Mouse (Mus musculus) embryonic facial prominence, embryonic 15.5 days (tissue): ENCODE measurements around the gene Rin3. TPM values are rescaled to one million over a fixed set of nuclear protein-coding genes. Genes with fewer than 3 reads are reported as not detected.

Experiments
- ATAC-seq: fragments of 200-750 bp; cut with Nextera tagmentation; 2 replicates; pipeline ENCODE4 v1.8.0; 2017; ENCODE audit warnings: low read depth, moderate TSS enrichment; ENCODE audit not compliant: insufficient number of reproducible peaks, low FRiP score, low TSS enrichment
- H3K27ac ChIP-seq: fragments of 300-500 bp; sonication (generic); replicated peaks from 2 replicates; pipeline ENCODE4 v1.5.1; 2015; ENCODE audit warnings: mild to moderate bottlenecking, inconsistent platforms
- H3K27me3 ChIP-seq: fragments of 300-500 bp; sonication (generic); 2 replicates; pipeline ENCODE4 v1.6.1; 2015; ENCODE audit warnings: inconsistent platforms
- H3K36me3 ChIP-seq: fragments of 300-500 bp; sonication (generic); 2 replicates; pipeline ENCODE4 v1.6.1; 2015; ENCODE audit warnings: mild to moderate bottlenecking, inconsistent platforms
- H3K4me1 ChIP-seq: fragments of 300-500 bp; sonication (generic); 2 replicates; pipeline ENCODE4 v1.6.1; 2015; ENCODE audit warnings: inconsistent platforms
- H3K4me2 ChIP-seq: fragments of 300-500 bp; sonication (generic); replicated peaks from 2 replicates; pipeline ENCODE4 v1.6.1; 2015; ENCODE audit warnings: mild to moderate bottlenecking, inconsistent platforms
- H3K4me3 ChIP-seq: fragments of 300-500 bp; sonication (generic); replicated peaks from 2 replicates; pipeline ENCODE4 v1.5.1; 2015; ENCODE audit warnings: mild to moderate bottlenecking, inconsistent platforms
- H3K9ac ChIP-seq: fragments of 300-500 bp; sonication (generic); 2 replicates; pipeline ENCODE4 v1.6.1; 2015; ENCODE audit warnings: inconsistent platforms
- H3K9me3 ChIP-seq: fragments of 300-500 bp; sonication (generic); replicated peaks from 2 replicates; pipeline ENCODE4 v1.6.1; 2016; ENCODE audit warnings: inconsistent platforms
- WGBS: fragments of 180-500 bp; shearing (Covaris S2); methylation state at CpG from one replicate; pipeline ENCODE4 v1.1.7; 2015; 5-methylcytosine and 5-hydroxymethylcytosine counted together
- polyA plus RNA-seq: library from polyadenylated mRNA; unstranded; fragments of >200 nt; fragmentation: Nextera tagmentation; extraction: Ambion mirVana; gene quantifications from 2 replicates; pipeline ENCODE4 v1.2.1, GENCODE M21; 2015

Gene Rin3
- polyA plus RNA-seq, 1 experiment from 2014 or later, result 8.5 TPM

DNA sequence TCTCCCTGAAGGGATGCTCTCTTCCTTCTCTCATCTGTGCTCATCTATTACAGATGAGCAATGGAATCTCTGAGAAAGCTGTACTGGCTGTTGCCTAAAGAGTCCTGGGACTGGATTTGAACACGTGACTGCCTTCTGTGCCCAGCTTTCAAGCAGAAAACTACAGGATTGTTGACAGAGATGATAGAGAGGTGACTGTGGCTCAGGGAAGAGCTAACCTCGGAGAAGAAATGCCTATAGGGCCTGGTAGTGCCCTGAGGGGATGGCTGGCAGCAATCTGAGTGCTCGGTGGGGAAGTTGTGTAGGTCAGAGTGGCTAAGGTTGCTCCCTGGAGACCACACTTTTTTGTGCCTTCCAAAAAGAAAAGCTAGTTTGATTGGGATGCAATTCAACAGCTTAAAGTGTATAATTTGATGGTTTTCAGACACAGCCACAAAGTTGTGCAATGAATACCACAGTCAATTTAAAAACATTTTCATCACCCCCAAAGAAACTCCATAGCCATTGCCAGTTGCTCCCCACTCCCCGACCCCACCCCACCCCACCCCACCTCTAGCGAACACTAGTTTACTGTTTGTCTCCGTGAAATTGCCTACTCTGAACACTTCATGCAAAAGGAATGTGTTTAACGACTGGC is 1.9 kb upstream of the Rin3 start:
- no peaks in the 10 kb centered on the region for H3K36me3 ChIP-seq
- no peak overlapping the region for H3K4me2 ChIP-seq
- no peak overlapping the region for H3K4me3 ChIP-seq
- H3K4me1 ChIP-seq, result peaks cover 32% of the 10 kb centered on the region
- peaks cover 7% of the 10 kb centered on the region; the same call in 1 of the 2 replicates for H3K27me3 ChIP-seq
- H3K27ac ChIP-seq, result no peak overlapping the region
- 35% methylated on average over 7 of the region's 7 CpGs for WGBS
- H3K9ac ChIP-seq, result no peak overlapping the region
- no peaks in the 10 kb centered on the region for H3K9me3 ChIP-seq
- ATAC-seq, result no peak

- Histone ChIP-seq H3K27me3 (peaks cover 7% of the 10 kb centered on the region; the same call in 1 of the 2 replicates), H3K27ac (no peak overlapping the region), H3K4me3 (no peak overlapping the region), H3K4me1 (peaks cover 44% of the 10 kb centered on the region), H3K9ac (no peak overlapping the region), H3K36me3 (no peaks in the 10 kb centered on the region), H3K9me3 (no peaks in the 10 kb centered on the region), H3K4me2 (no peak overlapping the region; the same call in 1 of the 2 replicates)
- no peak for ATAC-seq
- 64% methylated on average over 2 of the region's 2 CpGs for whole genome bisulfite sequencing
These were observed 722 bp upstream of the Rin3 start for GRCm38 (mm10) chr12:102282126-102282525.

DNA sequence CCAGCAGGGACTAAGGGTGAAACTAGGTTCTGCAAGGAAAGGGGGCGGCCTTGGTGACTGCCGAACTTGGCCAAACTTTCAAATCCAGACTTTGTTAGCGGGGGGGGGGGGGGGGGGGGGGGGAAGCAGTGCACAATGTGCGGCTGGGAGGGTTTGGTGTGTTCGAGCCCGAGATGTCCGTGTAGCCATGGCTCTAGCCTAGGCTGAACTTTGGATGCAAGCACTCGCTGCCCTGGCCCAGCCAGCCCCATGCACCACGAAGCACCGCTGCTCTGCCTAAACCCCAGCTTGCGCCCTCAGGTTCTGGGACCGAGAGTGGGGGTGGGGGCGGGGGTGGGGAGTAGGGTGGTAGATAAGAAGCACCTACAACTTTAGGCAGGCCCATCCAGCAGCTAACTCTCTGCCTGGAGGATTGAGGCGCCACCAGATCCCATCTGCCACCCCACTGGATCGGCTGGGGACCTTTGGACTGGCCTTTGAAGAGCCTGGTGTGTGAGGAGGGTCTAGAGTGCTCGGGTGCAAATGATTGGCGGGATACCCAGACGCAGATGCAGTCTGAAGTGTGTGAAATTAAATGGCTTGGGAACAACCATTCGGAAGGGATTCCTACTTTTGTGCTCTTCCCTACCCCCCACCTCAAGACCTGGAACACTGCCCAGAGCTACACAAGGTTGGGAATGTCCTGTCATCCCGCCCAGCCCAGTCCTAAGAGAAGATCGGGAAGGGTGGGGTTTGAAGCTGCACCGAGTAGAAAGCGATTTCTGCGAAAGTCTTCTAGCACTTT is 827 bp downstream of the Rin3 start:
- Histone ChIP-seq H3K27ac (peak overlapping the region; percentile 68), H3K27me3 (peaks cover 3% of the 10 kb centered on the region; the same call in 1 of the 2 replicates), H3K4me3 (peak overlapping the region; percentile 64), H3K4me2 (peak overlapping the region; percentile 96), H3K36me3 (no peaks in the 10 kb centered on the region), H3K4me1 (peaks cover 48% of the 10 kb centered on the region), H3K9ac (peak overlapping the region; percentile 70), H3K9me3 (no peaks in the 10 kb centered on the region)
- ATAC-seq, result peak; percentile 63; the same call in 1 of the 2 replicates
- 6% methylated on average over 22 of the region's 24 CpGs for WGBS

GRCm38 (mm10) chr12:102284267-102284610 is 1.4 kb downstream of the Rin3 start:
- no peaks in the 10 kb centered on the region for H3K36me3 ChIP-seq
- peaks cover 48% of the 10 kb centered on the region for H3K4me1 ChIP-seq
- H3K27ac ChIP-seq, result peak overlapping the region; percentile 48; the same call in 1 of the 2 replicates
- peaks cover 3% of the 10 kb centered on the region; the same call in 1 of the 2 replicates for H3K27me3 ChIP-seq
- H3K4me2 ChIP-seq, result peak overlapping the region; percentile 96
- H3K4me3 ChIP-seq, result peak overlapping the region; percentile 64
- H3K9ac ChIP-seq, result no peak overlapping the region
- no peak for ATAC-seq
- WGBS, result 21% methylated on average over 9 of the region's 9 CpGs
- no peaks in the 10 kb centered on the region for H3K9me3 ChIP-seq

- H3K4me2 ChIP-seq, result peak overlapping the region; percentile 96
- H3K27me3 ChIP-seq, result peaks cover 3% of the 10 kb centered on the region; the same call in 1 of the 2 replicates
- peaks cover 48% of the 10 kb centered on the region for H3K4me1 ChIP-seq
- WGBS, result 46% methylated on average over 3 of the region's 3 CpGs
- H3K36me3 ChIP-seq, result no peaks in the 10 kb centered on the region
- no peak for ATAC-seq
- peak overlapping the region; percentile 48; the same call in 1 of the 2 replicates for H3K27ac ChIP-seq
- H3K9me3 ChIP-seq, result no peaks in the 10 kb centered on the region
- peak overlapping the region; percentile 64 for H3K4me3 ChIP-seq
- no peak overlapping the region for H3K9ac ChIP-seq
These were observed 1.8 kb downstream of the Rin3 start for GRCm38 (mm10) chr12:102284618-102285159.

DNA sequence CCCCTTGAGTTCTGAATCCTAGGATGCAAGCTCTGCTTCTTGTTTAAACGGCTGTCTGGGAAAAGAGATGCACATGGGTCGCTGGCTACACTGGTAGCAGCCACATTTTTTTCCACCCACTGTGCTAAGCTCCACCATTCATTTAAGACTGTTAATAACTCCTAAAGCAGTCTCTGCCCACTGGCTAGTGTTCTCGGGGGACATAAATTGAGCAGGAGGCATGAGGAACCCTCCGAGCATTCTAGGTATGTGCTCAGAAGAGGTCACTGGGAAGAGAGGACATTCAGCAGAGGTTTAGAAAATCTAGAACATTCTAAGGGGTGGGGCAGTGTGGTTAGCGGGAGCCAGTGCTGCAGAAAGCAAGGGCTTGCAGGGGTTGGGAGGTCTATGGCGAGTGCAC is 2.5 kb downstream of the Rin3 start:
- H3K4me2 ChIP-seq, result no peak overlapping the region
- no peak for ATAC-seq
- no peaks in the 10 kb centered on the region for H3K9me3 ChIP-seq
- H3K27me3 ChIP-seq, result peaks cover 3% of the 10 kb centered on the region; the same call in 1 of the 2 replicates
- no peak overlapping the region for H3K9ac ChIP-seq
- 70% methylated on average over 6 of the region's 6 CpGs for WGBS
- H3K4me1 ChIP-seq, result peaks cover 48% of the 10 kb centered on the region
- H3K27ac ChIP-seq, result no peak overlapping the region
- no peaks in the 10 kb centered on the region for H3K36me3 ChIP-seq
- no peak overlapping the region for H3K4me3 ChIP-seq

GRCm38 (mm10) chr12:102285779-102286178 is 2.9 kb downstream of the Rin3 start:
- Histone ChIP-seq H3K9ac (no peak overlapping the region), H3K27me3 (peaks cover 3% of the 10 kb centered on the region; the same call in 1 of the 2 replicates), H3K9me3 (no peaks in the 10 kb centered on the region), H3K4me2 (no peak overlapping the region), H3K4me3 (no peak overlapping the region), H3K27ac (no peak overlapping the region), H3K36me3 (no peaks in the 10 kb centered on the region), H3K4me1 (peaks cover 48% of the 10 kb centered on the region)
- ATAC-seq, result no peak
- WGBS, result 57% methylated on average over 5 of the region's 5 CpGs

GRCm38 (mm10) chr12:102286681-102287414 is 4.0 kb downstream of the Rin3 start:
- no peak overlapping the region for H3K4me2 ChIP-seq
- H3K27ac ChIP-seq, result no peak overlapping the region
- no peak overlapping the region for H3K9ac ChIP-seq
- WGBS, result 59% methylated on average over 10 of the region's 10 CpGs
- H3K4me3 ChIP-seq, result no peak overlapping the region
- H3K9me3 ChIP-seq, result no peaks in the 10 kb centered on the region
- no peak for ATAC-seq
- peaks cover 51% of the 10 kb centered on the region for H3K4me1 ChIP-seq
- H3K36me3 ChIP-seq, result no peaks in the 10 kb centered on the region
- H3K27me3 ChIP-seq, result peaks cover 3% of the 10 kb centered on the region; the same call in 1 of the 2 replicates

- H3K27ac ChIP-seq, result no peak overlapping the region
- H3K4me1 ChIP-seq, result peaks cover 54% of the 10 kb centered on the region
- H3K36me3 ChIP-seq, result no peaks in the 10 kb centered on the region
- ATAC-seq, result no peak
- peaks cover 3% of the 10 kb centered on the region; the same call in 1 of the 2 replicates for H3K27me3 ChIP-seq
- no peak overlapping the region for H3K4me2 ChIP-seq
- 77% methylated on average over 6 of the region's 6 CpGs for WGBS
- H3K9ac ChIP-seq, result no peak overlapping the region
- no peaks in the 10 kb centered on the region for H3K9me3 ChIP-seq
- H3K4me3 ChIP-seq, result no peak overlapping the region
These were observed 5.2 kb downstream of the Rin3 start for GRCm38 (mm10) chr12:102287904-102288602.

- Histone ChIP-seq H3K27me3 (peaks cover 3% of the 10 kb centered on the region; the same call in 1 of the 2 replicates), H3K4me1 (peaks cover 48% of the 10 kb centered on the region), H3K36me3 (no peaks in the 10 kb centered on the region), H3K4me2 (no peak overlapping the region), H3K4me3 (no peak overlapping the region), H3K9me3 (no peaks in the 10 kb centered on the region), H3K9ac (no peak overlapping the region), H3K27ac (no peak overlapping the region)
- WGBS, result 42% methylated on average over 2 of the region's 2 CpGs
- ATAC-seq, result no peak
These were observed 6.0 kb downstream of the Rin3 start for GRCm38 (mm10) chr12:102288846-102289245.
